Mouse (Mus musculus) C3H10T1/2 (cell line): Measurements from ENCODE around the gene Slc9a2. TPM values are rescaled to one million over a fixed set of nuclear protein-coding genes. Genes with fewer than 3 reads are reported as not detected.

Experiments used
- polyA plus RNA-seq, 2 experiments: library from polyadenylated mRNA; unstranded; fragments of >200 nt; fragmentation: generic; extraction: Trizol; gene quantifications; one replicate each; pipeline ENCODE4 v1.2.1; 2012; ENCODE audit warnings: missing spikeins in 2 of 2

Slc9a2 gene
- under 1 TPM; 0.01 to 0.04 TPM for polyA plus RNA-seq

DNA sequence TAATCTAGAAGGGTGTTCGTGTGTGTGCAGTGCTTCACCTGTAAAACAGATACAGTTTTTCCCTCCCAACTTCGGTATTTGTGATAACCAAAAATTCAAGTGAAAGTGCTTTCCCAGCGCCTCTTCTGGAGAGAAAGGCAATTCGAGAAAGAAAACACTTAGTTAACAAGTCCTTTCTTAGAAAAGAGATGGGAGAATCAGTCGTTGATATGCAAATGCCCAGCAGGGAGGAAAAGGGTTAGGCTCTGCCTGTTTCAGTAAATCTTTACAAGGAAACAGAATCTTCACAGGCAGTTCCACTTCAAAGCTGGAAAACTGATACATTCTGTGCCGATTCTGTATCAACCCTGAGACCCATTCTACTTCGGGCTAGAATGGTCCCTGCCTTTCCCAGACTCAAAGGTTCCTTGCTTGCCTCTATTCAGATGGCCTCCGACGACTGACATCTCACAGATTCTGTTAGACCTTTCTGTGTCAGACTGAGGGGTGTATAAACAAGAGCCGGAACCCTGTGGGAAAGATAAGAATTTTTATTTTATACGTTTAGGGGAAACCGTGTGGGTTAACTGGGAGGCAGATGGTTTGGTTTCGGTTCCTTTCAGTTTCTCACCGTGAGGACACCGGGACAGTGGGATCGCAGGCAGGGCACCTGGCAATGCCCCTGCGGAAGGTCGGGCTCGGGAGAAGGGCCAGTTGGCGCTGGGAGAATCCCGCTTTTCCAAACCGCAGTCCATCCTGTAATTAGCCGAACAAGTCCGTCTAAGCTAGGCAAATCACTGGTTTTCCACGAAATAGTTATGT, at the start of gene Slc9a2:
Slc9a2 (plus strand) TSS at position 508 of the 801 bp plus-strand sequence.

GRCm38 (mm10) chr1:40790324-40791141, 110.2 kb downstream of the Slc9a2 start, which contains the start of gene Mfsd9:
Mfsd9 (minus strand) TSS chr1:40790687.

GRCm38 (mm10) chr1:40805351-40805750, 125.0 kb downstream of the Slc9a2 start, which contains the start of gene Tmem182:
Tmem182 (plus strand) TSS chr1:40805601.

Other genes with a start within 250 kb of the Slc9a2 start
- not detected for gene Il18r1, start 215.0 kb upstream of the Slc9a2 start, polyA plus RNA-seq
- under 1 TPM; 0.15 to 0.25 TPM for gene Il18rap, start 165.2 kb upstream of the Slc9a2 start, polyA plus RNA-seq
- gene Slc9a4, start 100.5 kb upstream of the Slc9a2 start, polyA plus RNA-seq, result not detected
- gene Mfsd9, start 110.1 kb downstream of the Slc9a2 start, polyA plus RNA-seq, result 1 to 10 TPM in 1 of 2 experiments, under 1 TPM in 1; 0.67 to 1.6 TPM
- under 1 TPM in 1 of 2 experiments, not detected in 1; 0.01 TPM for gene Tmem182, start 125.0 kb downstream of the Slc9a2 start, polyA plus RNA-seq